Mouse (Mus musculus): Measurements from ENCODE around the gene Klhdc7a.
"Not testable (repeated sequence)": the region's sequence is repeated elsewhere in the genome, so short reads cannot be mapped to it uniquely, and the experiment has no call there.

The Klhdc7a gene

GRCm38 (mm10) chr4:139967922-139968321, at the start of gene Klhdc7a:
Gene Klhdc7a, minus strand, starts transcription at chr4:139968026.
- no peak for DNase-seq (ENCODE audit: low read depth in 1 of 2, low spot score in 2 of 2)

- no peak for DNase-seq (ENCODE audit: low read depth in 1 of 2, low spot score in 2 of 2)
Measured at GRCm38 (mm10) chr4:140015916-140016315, 48.1 kb upstream of the Klhdc7a start.

- no peak for DNase-seq (ENCODE audit: low read depth in 1 of 2, low spot score in 2 of 2)
Measured at GRCm38 (mm10) chr4:140010728-140011470, 43.1 kb upstream of the Klhdc7a start.

- no peak for DNase-seq (ENCODE audit: low read depth in 1 of 2, low spot score in 2 of 2)
Measured at GRCm38 (mm10) chr4:140004932-140005331, 37.1 kb upstream of the Klhdc7a start.

GRCm38 (mm10) chr4:140004170-140004569, 36.3 kb upstream of the Klhdc7a start:
- no peak for DNase-seq (ENCODE audit: low read depth in 1 of 2, low spot score in 2 of 2)

- DNase-seq (ENCODE audit: low read depth in 1 of 2, low spot score in 2 of 2): no peak
Measured at GRCm38 (mm10) chr4:140002069-140002468, 34.2 kb upstream of the Klhdc7a start.

- no peak for DNase-seq (ENCODE audit: low read depth in 1 of 2, low spot score in 2 of 2)
Measured at GRCm38 (mm10) chr4:140000911-140001310, 33.1 kb upstream of the Klhdc7a start.

- DNase-seq (ENCODE audit: low read depth in 1 of 2, low spot score in 2 of 2): no peak
Measured at GRCm38 (mm10) chr4:139999033-139999432, 31.2 kb upstream of the Klhdc7a start.

GRCm38 (mm10) chr4:139995659-139996058, 27.8 kb upstream of the Klhdc7a start:
- DNase-seq (ENCODE audit: low read depth in 1 of 2, low spot score in 2 of 2): no peak

- DNase-seq (ENCODE audit: low read depth in 1 of 2, low spot score in 2 of 2): no peak
Measured at GRCm38 (mm10) chr4:139993111-139993755, 25.4 kb upstream of the Klhdc7a start.

GRCm38 (mm10) chr4:139986913-139987312, 19.1 kb upstream of the Klhdc7a start:
- no peak for DNase-seq (ENCODE audit: low read depth in 1 of 2, low spot score in 2 of 2)

- no peak for DNase-seq (ENCODE audit: low read depth in 1 of 2, low spot score in 2 of 2)
Measured at GRCm38 (mm10) chr4:139978716-139979115, 10.9 kb upstream of the Klhdc7a start.

GRCm38 (mm10) chr4:139977308-139977781, 9.5 kb upstream of the Klhdc7a start:
- DNase-seq (ENCODE audit: low read depth in 1 of 2, low spot score in 2 of 2): no peak

GRCm38 (mm10) chr4:139974506-139974905, 6.7 kb upstream of the Klhdc7a start:
- no peak for DNase-seq (ENCODE audit: low read depth in 1 of 2, low spot score in 2 of 2)

GRCm38 (mm10) chr4:139967475-139967891, 343 bp downstream of the Klhdc7a start:
- DNase-seq (ENCODE audit: low read depth in 1 of 2, low spot score in 2 of 2): no peak

GRCm38 (mm10) chr4:139966981-139967380, 845 bp downstream of the Klhdc7a start:
- no peak for DNase-seq (ENCODE audit: low read depth in 1 of 2, low spot score in 2 of 2)

GRCm38 (mm10) chr4:139965596-139966185, 2.1 kb downstream of the Klhdc7a start:
- DNase-seq (ENCODE audit: low read depth in 1 of 2, low spot score in 2 of 2): no peak

GRCm38 (mm10) chr4:139964406-139964805, 3.4 kb downstream of the Klhdc7a start:
- no peak for DNase-seq (ENCODE audit: low read depth in 1 of 2, low spot score in 2 of 2)

GRCm38 (mm10) chr4:139963911-139964310, 3.9 kb downstream of the Klhdc7a start:
- no peak for DNase-seq (ENCODE audit: low read depth in 1 of 2, low spot score in 2 of 2)

GRCm38 (mm10) chr4:139963059-139963458, 4.8 kb downstream of the Klhdc7a start:
- DNase-seq (ENCODE audit: low read depth in 1 of 2, low spot score in 2 of 2): no peak

GRCm38 (mm10) chr4:139961816-139962215, 6.0 kb downstream of the Klhdc7a start:
- DNase-seq (ENCODE audit: low read depth in 1 of 2, low spot score in 2 of 2): no peak

GRCm38 (mm10) chr4:139961329-139961728, 6.5 kb downstream of the Klhdc7a start:
- not testable (repeated sequence) for DNase-seq (ENCODE audit: low read depth in 1 of 2, low spot score in 2 of 2)

Measured in monocyte, adult 2 months (primary cell).